Mouse (Mus musculus): ENCODE data around the gene Zbtb16.

Zbtb16 gene

DNA sequence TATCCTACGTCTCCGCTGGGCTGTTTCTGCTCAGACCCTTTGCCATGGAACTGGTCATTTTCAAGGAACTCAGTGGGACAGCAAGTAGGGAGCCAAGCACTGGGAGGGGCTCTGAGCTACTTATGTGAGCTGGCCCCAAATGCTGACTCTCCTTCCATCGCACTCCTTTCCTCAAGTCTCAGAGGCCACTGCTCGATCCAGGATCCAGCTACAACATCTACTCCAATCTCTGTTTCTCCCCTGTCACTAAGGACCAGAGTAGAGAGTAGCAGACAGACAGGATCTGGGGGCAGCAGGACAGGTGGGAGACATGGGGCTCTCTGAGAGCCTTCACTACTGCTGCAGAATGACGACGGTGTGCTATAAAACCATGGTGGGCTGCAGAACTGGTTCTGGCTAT lies 91.6 kb downstream of the Zbtb16 start:
- in situ Hi-C loops (cut with MboI): no loop called here

- in situ Hi-C loops (cut with MboI): no loop called here
Observed at GRCm38 (mm10) chr9:48743338-48744285, 92.4 kb downstream of the Zbtb16 start.

DNA sequence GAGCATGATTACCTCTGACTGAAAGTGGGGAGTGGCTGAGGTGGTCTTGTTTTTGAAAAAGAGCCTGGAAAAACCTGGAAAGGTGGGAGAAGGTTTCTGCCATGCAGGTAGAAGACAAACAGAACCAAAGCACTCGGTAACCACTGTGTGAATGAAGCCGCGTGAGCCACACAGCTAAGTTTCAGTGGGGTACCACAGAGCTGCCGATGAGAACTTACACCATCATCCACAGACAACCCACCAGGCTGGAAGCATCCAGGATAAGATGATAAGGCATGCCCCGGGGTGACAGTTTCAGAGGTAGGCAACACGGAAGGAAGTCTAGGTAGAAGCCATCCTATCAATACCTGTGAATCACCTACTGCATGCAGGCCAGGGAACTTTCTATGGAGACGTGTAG lies 93.9 kb downstream of the Zbtb16 start:
- in situ Hi-C loops (cut with MboI): no loop called here

DNA sequence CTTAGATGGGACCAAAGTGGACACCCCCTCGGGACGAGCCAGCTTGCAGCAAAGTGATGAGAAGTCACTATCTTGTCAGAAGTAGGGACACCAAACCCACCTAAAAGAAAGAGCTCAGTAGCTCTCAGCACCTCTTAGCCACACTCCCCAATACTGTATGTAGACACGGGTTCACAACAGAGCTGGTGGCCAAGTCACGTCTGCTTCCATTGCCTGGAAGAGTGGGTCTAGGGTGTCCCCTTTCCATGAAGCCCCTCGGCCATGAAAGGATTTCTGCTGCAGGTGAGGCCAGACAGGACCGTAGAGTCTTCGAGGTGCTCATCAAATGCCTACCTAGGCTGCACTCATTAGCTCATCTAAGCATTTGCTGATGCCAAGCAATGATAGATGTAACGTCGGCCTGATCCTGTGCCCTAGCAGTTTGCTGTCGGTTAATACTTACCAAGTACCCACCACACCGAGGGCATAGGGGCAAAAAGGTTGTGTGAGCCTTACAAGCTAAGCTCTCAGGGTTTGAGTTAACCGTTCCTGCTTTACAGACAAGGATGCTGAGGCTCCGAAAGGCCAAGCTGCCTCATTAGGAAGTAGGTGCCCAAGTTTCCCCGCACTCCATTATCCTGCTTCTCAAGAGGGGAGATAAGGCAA lies 94.5 kb downstream of the Zbtb16 start:
- in situ Hi-C loops (cut with MboI): no loop called here

- in situ Hi-C loops (cut with MboI): no loop called here
Observed at GRCm38 (mm10) chr9:48740732-48741255, 95.2 kb downstream of the Zbtb16 start.

DNA sequence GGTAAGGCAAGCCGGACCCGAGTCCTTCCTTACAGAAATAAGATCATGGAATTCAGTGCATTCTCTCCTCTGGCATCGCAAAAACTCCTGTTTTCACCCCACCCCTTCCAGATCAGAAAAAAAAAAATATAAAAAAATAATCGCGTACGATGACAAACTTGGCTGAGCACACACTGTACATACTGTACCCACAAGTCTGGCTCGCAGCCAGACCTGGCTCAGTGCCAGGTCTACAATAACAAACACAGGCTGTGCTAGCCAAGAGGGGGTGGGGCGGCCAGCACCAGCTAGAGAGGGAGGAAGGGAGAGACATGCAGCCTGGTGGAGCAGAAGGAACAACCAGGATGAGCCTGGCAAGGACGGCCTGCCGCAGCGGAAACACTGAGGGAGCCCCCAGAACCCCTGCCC lies 95.9 kb downstream of the Zbtb16 start:
- in situ Hi-C loops (cut with MboI): no loop called here

DNA sequence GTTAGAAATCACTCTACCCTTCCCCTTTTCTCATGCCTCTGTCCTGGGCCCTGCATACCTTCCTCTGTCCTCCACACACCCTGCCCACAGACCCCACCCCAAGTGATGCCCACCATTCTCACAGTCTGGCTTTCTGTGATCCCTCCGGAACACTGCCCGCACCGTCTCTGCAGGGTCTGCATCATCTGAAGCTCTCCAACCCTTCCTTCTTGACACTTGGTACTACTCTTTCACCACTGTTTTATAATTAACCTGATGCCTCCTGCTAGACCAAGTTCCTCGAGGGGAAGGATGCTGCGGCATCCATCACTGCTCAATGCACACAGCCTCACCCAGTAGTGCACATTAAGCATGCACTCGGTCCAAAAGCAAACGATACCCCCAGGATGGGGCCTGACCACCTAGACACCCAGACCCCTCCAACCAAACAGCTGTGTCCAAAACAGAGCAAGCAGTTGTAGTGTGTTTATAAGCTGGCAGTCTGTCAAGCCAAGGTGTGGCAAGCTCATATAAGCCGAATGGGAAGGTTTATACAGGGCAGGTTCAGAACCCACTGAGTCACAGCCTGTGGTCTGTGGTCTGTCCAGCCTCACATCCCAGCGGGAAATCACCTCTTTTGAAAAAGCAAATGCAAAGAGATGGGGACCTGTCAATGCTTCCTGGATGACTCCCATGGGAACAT lies 97.1 kb downstream of the Zbtb16 start:
- in situ Hi-C loops (cut with MboI): no loop called here

DNA sequence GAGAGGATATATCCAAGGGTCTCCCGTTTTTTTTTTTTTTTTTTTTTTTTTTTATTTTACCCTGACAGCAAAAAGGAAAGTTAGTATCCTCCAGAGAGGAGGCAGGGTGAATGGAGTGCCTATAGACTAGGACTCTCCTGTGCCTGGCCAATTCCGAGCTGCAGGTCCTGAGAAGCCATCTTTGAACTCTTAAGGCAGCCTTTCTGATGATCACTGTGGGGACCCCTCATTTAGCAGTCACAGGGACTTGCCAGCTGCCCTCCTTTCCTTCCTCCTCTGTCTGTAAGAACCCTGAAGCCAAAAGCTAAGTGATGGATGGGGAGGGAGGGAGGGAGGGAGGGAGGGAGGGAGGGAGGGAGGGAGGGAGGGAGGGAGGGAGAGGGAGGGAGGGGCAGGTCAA lies 98.1 kb downstream of the Zbtb16 start:
- in situ Hi-C loops (cut with MboI): no loop called here

GRCm38 (mm10) chr9:48737210-48737850 lies 98.7 kb downstream of the Zbtb16 start:
- in situ Hi-C loops (cut with MboI): no loop called here

DNA sequence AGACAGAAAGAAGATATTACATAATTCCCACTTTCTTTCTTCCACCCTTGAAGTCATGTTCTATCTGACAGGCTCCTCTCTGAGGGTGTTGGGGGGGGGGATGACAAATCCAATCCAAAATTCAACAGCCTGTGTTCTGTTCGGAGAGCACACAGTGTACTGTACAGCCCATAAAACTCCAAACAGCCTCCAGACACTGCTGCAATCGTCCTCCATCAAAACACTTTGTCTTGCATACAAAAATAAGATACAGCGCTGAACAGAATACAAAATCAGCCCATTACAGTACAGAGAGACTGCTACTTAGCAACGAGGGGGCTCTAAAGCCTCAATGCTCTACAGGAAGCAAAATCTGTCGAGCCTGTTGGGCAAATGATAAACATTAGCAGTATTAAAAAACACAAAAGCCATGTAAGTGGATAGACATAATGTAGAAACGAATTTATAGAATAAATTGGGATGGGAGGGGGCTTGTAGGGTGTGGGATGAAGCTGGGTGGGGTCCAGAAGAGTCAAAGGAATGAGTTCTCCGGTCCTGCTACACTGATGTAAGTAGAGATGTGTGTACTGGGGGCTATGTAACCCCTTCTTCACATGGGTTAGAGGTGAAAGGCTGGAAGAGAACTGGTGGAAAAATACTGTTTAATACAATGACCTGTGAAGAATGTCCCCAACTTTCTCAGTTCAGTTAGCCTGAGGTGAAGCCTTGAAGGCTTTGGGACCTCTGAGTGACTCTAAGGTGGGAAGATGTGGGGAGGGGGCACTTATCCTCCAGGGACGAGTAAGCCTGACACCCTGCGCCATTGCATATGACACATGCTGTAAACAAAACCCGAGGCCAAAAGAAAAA lies 99.4 kb downstream of the Zbtb16 start:
- in situ Hi-C loops (cut with MboI): no loop called here

- in situ Hi-C loops (cut with MboI): no loop called here
Observed at GRCm38 (mm10) chr9:48735466-48736312, 100.3 kb downstream of the Zbtb16 start.

DNA sequence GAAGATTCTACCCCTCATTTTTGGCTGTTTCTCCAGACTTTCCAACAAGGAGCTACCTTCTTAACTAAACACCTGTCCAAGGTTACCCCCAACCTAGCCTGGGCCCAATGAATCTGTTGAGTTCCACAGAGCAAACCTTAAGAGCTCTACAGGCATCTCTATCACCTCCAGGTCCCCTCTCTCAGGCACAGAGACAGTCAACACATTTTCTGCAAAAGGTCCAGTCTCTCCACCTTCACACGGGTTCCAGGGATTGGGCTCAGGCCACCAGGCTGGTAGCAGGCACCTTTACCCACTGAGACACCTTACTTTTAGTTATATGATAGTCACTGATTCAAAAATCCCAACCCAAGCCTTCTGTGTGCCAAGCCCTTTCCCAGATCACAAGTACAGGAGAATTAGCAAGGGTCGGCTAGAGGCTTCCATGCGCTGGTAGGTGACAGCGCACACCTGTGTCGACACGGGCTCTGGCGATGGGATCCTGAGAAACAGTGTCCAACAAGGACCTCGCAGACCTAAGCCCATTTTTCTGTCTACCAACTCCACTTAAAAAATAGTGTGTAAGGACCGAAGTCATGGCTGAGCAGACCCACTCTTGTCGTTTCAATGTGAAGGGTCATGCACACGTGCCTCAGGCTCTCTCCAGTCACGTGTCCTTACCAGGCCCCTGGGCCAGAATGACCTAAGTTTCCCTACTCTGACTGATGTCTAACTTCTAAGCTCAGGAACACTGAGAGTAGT lies 101.1 kb downstream of the Zbtb16 start:
- in situ Hi-C loops (cut with MboI): no loop called here

DNA sequence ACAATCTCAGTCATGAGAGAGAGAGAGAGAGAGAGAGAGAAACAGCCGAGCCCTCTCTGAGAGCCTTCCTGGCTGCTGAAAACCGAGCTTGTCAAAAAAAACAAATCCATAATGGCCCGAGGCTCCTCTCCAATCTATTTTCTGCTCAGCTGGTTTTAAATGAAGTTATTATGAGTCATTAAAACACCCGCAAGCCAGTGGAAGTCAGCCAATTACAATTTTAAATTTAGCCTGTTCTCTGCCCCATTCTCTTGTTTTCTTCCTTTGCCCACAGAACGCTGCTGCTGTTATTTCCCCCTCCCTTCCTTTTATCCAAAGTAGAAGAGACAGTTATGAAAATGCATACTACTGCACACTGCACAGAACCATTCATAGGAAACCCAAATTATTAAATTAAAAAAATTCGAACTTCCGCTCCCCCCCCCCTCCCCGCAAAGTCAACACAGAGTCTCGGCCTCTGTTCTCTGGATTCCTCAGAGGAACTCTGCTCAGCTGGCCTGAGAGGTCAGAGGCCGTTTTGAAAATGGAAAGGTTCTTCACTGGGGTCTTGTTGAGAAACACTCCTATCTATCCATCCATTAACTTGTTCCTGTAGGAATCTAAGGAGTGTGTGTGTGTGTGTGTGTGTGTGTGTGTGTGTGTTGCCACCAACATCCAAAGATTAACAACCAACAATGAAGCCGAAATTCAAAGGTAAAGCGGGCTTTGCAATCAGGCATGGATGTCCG lies 102.0 kb downstream of the Zbtb16 start:
- in situ Hi-C loops (cut with MboI): no loop called here

GRCm38 (mm10) chr9:48733083-48733482 lies 102.9 kb downstream of the Zbtb16 start:
- in situ Hi-C loops (cut with MboI): no loop called here

DNA sequence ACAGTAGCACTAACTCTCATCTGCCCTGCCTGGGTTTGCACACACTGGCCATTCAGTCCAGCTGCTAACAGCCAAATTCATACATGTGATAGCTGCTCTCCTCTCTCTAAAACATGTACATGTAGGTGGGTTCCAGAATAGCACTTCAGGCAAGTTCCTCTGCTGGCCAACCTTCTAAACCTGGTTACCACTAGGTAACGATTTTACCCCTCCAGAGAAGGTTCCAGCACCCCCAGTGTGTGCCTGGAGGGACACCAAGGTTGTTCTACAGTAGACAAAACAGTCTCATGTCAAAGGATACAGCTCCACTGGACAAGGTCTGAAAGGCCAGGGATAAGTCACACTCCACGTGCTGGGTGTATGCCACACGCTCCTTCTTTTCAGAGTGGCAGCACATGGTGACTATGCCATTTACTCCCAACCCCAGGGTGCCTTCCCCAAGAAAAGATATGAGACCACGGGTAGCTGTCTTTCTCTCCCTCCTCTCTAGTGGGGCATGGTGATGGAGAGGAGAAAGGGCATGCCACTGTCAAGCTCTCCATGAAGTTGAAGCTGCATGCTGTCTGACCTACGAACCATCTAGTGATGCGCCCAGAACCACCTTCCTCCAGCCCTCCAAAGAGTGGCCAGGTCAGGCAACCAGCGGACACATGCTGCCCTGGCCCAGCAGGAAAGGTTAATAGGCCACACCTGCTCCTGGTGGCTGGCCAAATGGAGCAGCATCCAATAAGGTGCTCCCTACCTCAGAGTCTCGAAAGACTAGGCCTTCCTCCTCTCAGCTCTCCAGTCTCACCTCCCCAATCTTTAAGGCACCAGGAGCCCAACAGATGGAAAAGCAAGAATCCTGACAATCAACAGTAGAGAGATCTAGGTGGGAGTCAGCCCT lies 104.1 kb downstream of the Zbtb16 start:
- in situ Hi-C loops (cut with MboI): no loop called here

DNA sequence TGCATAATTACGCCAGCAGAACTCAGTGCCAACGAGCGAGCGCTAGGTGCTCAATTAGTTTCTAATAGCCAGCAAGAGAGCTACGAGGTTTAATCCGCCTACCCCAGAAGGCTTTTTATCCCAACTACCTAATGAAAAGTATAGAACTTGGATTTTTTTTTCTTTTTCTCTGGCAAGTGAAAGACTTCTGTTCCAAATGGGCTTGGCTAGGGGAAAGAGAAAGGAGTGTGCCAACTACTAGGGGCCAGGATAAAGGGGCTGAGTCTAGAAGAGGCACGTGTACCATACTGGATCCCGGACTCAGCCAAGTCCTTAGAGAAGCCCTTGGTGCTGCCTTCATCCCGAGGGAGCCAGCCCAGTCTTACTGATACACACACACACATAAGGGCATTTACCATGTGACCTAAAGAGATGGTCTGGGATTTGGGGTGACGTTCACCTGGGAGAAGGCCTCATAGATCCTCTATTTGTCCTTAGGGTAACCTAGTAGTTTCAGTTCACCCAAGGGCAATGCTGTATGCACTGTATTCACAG lies 105.5 kb downstream of the Zbtb16 start:
- in situ Hi-C loops (cut with MboI): no loop called here

GRCm38 (mm10) chr9:48729471-48729870 lies 106.6 kb downstream of the Zbtb16 start:
- in situ Hi-C loops (cut with MboI): no loop called here
